Mouse (Mus musculus) heart, adult 11 months (tissue): ENCODE measurements at regions not wholly inside any gene's neighbourhood (a gene's known extent, or its start where the extent isn't known, plus 50 kb on each side); places are given as distances from the start of the nearest gene placed in this dataset.
"Not testable (repeated sequence)": the region's sequence is repeated elsewhere in the genome, so short reads cannot be mapped to it uniquely, and the experiment has no call there.

Source experiments
- DNase-seq: peaks from one replicate; pipeline ENCODE4 v3.0.0; 2022

GRCm38 (mm10) chr8:56932421-56932820, 381.5 kb downstream of the Fbxo8 start:
- no peak for DNase-seq

- DNase-seq = no peak
These were observed 358.6 kb upstream of the Hand2 start for GRCm38 (mm10) chr8:56962186-56962585.

- DNase-seq = no peak
These were observed 350.5 kb upstream of the Hand2 start for GRCm38 (mm10) chr8:56970311-56970710.

GRCm38 (mm10) chr8:56978994-56979393, 341.8 kb upstream of the Hand2 start:
- DNase-seq = no peak

GRCm38 (mm10) chr8:56979416-56979815, 341.4 kb upstream of the Hand2 start:
- no peak for DNase-seq

- DNase-seq = no peak
These were observed 310.3 kb upstream of the Hand2 start for GRCm38 (mm10) chr8:57010318-57011024.

GRCm38 (mm10) chr8:57013813-57014320, 306.9 kb upstream of the Hand2 start:
- DNase-seq = no peak

GRCm38 (mm10) chr8:57016329-57016728, 304.5 kb upstream of the Hand2 start:
- no peak for DNase-seq

- not testable (repeated sequence) for DNase-seq
These were observed 292.7 kb upstream of the Hand2 start for GRCm38 (mm10) chr8:57028096-57028495.

- no peak for DNase-seq
These were observed 272.3 kb upstream of the Hand2 start for GRCm38 (mm10) chr8:57048490-57048889.

- DNase-seq = no peak
These were observed 271.9 kb upstream of the Hand2 start for GRCm38 (mm10) chr8:57048909-57049308.

- DNase-seq = no peak
These were observed 268.1 kb upstream of the Hand2 start for GRCm38 (mm10) chr8:57052661-57053060.

- DNase-seq = peak; percentile 60
These were observed 243.8 kb upstream of the Hand2 start for GRCm38 (mm10) chr8:57076995-57077394.

- DNase-seq = no peak
These were observed 234.0 kb upstream of the Hand2 start for GRCm38 (mm10) chr8:57086811-57087210.

- DNase-seq = no peak
These were observed 228.4 kb upstream of the Hand2 start for GRCm38 (mm10) chr8:57092403-57092802.

GRCm38 (mm10) chr8:57095169-57095568, 225.6 kb upstream of the Hand2 start:
- peak; percentile 52 for DNase-seq

GRCm38 (mm10) chr8:57110765-57111402, 209.9 kb upstream of the Hand2 start:
- DNase-seq = not testable (repeated sequence)

- DNase-seq = no peak
These were observed 209.4 kb upstream of the Hand2 start for GRCm38 (mm10) chr8:57111403-57111771.

GRCm38 (mm10) chr8:57113915-57114314, 206.9 kb upstream of the Hand2 start:
- no peak for DNase-seq

- DNase-seq = no peak
These were observed 205.5 kb upstream of the Hand2 start for GRCm38 (mm10) chr8:57115303-57115702.

GRCm38 (mm10) chr8:57134041-57134440, 186.7 kb upstream of the Hand2 start:
- DNase-seq = no peak

- DNase-seq = peak; percentile 95
These were observed 186.1 kb upstream of the Hand2 start for GRCm38 (mm10) chr8:57134726-57135125.

GRCm38 (mm10) chr8:57148036-57148435, 172.7 kb upstream of the Hand2 start:
- no peak for DNase-seq

- no peak for DNase-seq
These were observed 129.6 kb upstream of the Hand2 start for GRCm38 (mm10) chr8:57191153-57191552.
